Mouse (Mus musculus) T-helper 1 cell (primary cell): ENCODE results near the gene Acot2.
"Not testable (repeated sequence)": the region's sequence is repeated elsewhere in the genome, so short reads cannot be mapped to it uniquely, and the experiment has no call there.

ENCODE experiments used
- in situ Hi-C: fragments of 300-600 bp; cut with MboI, MseI; formaldehyde crosslinking; loops from one replicate; pipeline ENCODE4 v1.15.1; 2025; ENCODE audit warnings: high pct_unique_total_duplicates

Gene Acot2

GRCm38 (mm10) chr12:83998341-83999107 lies 10.9 kb downstream of the Acot2 start:
- in situ Hi-C loops: no loop called here

DNA sequence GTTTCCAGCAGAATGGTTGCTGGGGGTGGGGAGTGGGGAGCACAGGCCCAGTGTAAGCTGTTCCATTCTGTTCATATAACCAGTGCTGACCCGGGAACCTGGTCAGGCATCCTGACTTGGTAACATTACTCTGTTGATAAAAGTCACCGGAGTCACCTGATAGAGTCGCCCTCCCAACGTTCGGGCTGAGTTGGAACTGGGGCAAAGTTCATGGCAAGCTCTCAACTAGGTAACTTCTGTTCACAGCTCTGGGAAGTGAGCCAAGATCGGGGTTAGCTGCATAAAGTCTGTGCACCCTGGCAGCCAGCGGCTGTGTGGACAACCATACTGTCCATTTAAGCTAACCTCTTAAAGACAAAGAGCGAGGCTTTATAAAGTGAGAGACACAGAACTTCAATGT lies 11.6 kb downstream of the Acot2 start:
- in situ Hi-C loops: not testable (repeated sequence)

DNA sequence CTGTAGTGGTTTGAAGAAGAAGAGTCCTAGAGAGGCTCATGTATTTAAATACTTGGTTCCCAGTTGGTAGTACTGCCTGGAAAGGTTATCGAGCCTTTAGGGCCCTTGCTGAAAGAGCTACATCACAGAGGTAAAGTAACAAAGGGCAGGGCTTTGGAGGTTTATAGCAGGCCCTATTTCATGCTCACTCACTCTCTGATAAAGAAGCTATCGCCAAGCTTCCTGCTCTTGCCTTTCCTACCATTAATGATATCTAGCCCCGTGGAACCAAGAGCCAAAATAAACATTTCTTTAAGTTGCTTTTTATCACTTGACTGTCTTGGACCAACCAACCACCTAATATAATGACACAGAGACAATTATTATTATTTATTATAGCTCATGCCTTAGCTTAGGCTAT lies 12.8 kb downstream of the Acot2 start:
- in situ Hi-C loops: no loop called here

DNA sequence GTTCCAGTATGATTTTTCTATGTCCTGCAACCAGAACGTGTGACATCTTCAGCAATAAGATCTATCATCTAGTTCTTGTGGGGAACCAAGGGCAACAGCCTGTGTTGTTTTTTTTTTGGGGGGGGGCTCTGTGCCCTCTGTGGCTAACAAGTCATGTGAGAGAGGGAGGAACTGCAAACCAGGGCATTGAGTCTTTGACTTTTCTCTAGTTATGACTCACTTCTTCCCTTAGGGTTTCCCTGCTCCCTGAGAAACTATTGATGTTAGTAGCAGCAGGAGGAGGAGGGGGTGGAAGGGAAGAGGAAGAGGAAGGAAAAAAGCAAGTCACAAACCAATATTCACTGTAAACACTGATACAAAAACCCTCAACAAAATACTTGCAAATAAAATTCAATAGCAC lies 16.2 kb downstream of the Acot2 start:
- in situ Hi-C loops: no loop called here

DNA sequence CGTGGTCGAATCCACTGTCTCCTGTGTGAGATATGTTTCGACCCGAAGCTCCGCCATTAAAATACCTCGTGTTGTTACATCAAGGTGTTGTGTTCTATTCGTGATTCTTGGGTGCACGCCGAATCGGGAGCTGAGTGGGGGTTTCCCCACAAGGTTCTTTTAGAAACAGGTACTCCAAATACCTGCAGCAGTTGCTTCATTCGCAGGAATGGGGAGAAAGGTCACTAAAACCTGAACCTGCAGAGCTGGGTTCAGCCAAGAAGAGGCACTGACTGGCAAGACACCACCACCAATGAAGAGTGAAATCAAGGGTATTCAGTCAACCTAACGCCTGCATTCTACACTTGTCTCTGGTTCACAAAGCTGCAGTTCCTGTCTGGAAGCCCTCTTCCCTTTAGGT lies 20.6 kb downstream of the Acot2 start:
- in situ Hi-C loops: no loop called here

GRCm38 (mm10) chr12:84008729-84009128 lies 21.1 kb downstream of the Acot2 start:
- in situ Hi-C loops: no loop called here

- in situ Hi-C loops: not testable (repeated sequence)
Observed at GRCm38 (mm10) chr12:84009171-84009965, 21.7 kb downstream of the Acot2 start, which contains the start of gene Acot1. Acot1 (plus strand) TSS chr12:84009490.

DNA sequence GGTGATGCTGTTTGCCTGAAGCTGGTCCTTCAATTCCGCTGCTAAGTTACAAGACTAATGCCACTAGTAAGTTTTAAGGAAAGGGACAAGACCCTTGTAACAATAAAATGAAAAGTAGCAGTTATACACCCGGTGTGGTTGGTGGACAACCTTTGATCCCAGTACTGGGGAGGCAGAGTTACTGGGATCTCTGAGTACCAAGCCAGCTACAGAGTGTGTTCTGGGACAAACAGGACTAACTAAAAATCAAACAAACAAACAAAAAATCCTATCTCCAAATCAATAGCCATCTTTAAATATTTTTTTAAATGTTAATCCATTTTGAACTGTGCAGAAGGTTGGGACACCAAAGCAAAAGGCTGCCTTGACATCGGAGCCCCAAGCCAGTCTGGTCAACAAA lies 22.5 kb downstream of the Acot2 start:
- in situ Hi-C loops: no loop called here

DNA sequence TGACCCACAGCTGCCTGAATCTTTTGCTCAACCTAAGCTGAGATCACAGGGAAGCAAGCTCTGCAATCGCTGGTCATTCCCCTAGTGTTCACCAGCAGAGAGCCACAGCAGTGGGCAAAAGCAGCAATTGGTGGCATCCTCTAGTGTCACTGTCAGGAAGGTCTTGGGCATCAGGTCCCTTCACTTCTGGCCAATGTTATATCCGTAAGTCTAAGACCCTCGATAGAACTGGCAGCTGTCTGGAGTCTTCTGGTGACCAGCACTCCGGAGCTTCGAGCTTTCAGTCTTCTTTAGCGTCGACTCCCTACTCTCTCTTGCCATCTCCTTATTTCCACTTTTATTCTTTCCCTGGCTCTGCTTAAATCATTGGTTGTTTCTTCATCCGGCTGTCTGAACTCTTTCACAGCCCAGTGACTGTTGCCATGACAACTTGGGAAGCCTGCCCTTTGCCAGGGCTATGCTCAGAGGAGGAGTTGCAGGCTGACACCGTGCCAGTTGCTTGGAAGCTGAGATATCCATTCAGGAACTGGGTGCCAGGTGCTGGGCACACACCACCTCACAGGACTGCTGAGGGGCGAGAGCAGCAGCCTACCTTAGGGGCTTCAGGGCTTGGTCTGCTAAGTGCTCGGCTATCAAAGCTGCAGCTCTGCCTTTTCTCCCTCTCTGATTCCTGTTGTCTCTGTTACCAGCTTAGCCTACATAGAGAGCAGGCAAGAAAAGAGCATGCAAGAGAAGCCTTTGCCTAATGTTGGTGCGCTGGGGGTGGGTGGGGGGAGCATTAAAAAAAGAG lies 23.8 kb downstream of the Acot2 start:
- in situ Hi-C loops: no loop called here

DNA sequence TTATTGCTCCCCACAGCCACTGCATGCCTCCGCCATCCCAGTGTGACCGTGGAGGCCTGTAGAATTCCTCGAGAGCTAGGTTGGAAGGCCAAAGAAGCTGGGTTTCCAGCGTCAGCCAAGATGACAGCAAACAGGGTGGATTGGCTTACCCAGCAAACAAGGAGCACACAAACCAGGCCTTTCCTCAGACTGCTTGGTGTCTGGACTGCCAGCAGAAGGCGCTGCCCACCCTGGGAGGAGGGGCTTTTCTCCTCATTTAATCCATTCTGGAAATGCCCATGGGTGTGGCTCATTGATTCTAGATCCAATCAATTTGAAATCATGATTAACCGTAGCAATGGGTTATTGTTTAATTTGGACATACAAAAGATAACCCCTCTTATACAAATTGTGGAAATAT lies 25.5 kb downstream of the Acot2 start:
- in situ Hi-C loops: no loop called here

DNA sequence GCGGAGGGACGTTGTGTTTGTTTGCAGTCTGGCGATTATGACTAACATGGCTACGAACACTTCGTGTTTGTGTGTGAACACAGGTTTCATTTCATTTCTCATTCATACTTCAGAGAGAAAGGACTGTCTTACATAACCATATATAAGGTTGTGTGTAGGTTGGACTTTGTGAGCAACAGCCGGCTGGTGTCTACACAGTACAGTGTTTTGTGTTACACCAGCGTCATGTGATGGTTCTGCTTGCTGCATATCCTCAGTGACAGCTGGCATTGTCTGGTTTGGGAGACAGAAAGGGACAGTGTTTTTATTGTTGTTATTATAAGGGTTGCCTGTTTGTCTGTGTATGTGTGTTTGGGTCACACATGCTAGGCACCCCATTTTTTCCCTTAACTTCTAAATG lies 26.0 kb downstream of the Acot2 start:
- in situ Hi-C loops: no loop called here

DNA sequence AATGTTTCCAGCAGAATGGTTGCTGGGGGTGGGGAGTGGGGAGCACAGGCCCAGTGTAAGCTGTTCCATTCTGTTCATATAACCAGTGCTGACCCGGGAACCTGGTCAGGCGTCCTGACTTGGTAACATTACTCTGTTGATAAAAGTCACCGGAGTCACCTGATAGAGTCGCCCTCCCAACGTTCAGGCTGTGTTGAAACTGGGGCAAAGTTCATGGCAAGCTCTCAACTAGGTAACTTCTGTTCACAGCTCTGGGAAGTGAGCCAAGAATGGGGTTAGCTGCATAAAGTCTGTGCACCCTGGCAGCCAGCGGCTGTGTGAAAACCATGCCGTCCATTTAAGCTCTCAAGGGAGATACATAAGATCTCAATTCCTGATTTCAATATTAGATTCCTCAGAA lies 32.9 kb downstream of the Acot2 start:
- in situ Hi-C loops: not testable (repeated sequence)

DNA sequence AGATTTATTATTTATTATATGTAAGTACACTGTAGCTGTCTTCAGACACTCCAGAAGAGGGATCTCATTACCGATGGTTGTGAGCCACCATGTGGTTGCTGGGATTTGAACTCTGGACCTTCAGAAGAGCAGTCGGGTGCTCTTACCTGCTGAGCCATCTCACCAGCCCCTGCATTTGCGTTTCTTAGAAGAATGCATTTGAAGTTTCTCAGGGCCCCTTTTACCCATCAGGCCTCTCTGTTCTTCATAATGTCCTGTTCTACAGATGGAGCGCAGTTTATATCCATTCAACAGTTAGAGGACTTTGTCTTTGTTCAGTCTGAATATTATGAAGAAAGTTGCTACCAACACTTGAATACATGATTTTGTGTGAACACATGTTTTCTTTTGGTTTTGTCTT lies 34.6 kb downstream of the Acot2 start:
- in situ Hi-C loops: not testable (repeated sequence)

- in situ Hi-C loops: no loop called here
Observed at GRCm38 (mm10) chr12:84023052-84023745, 35.5 kb downstream of the Acot2 start.

GRCm38 (mm10) chr12:84025888-84026287 lies 38.2 kb downstream of the Acot2 start:
- in situ Hi-C loops: loop anchor here (5.0 kb wide), 1 partner anchor 54 kb away; no protein-coding TSS in a partner anchor

DNA sequence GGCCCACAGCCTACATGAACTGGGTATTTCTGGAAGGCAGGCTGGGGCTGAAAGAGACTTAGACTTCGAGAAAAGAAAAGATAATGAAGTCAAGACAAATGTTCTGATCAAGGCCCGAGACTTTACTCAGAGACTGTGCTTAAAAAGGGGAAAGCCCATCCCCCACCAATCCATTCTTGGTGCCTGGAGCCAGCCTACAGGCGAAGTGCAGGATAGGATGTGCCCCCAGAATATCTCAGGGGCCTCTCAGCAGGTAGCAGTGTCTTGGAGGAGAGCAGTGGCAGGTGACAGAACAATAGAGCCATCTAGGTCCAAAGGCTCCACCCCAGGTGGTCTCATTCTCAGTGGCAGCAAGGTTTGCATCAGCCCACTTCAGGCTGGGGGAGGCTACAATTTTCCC lies 40.7 kb downstream of the Acot2 start:
- in situ Hi-C loops: loop anchor here (5.0 kb wide), 1 partner anchor 56 kb away; no protein-coding TSS in a partner anchor

DNA sequence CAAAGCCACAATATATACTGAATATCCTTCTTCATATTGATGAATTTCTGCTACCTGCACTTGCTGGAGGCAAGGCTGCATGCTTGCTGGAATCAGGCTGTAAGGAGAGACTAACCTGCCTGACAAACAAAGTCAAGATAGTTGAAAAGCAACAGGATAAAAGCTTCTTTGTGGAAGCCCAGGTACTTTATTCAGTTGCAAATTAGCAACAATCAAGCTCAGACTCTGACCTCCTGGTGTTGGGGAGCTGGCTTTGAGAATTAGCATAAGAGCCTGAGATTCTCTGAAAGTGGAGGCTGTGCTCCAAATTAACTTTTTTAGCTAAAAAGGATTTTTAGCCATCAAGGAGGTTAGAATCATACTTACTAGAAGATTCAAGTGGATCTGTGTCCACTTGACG lies 41.4 kb downstream of the Acot2 start:
- in situ Hi-C loops: loop anchor here (5.0 kb wide), 1 partner anchor 57 kb away; no protein-coding TSS in a partner anchor

- in situ Hi-C loops: no loop called here
Observed at GRCm38 (mm10) chr12:84030659-84031332, 43.1 kb downstream of the Acot2 start.

- in situ Hi-C loops: no loop called here
Observed at GRCm38 (mm10) chr12:84032854-84033253, 45.2 kb downstream of the Acot2 start.

GRCm38 (mm10) chr12:84033302-84033701 lies 45.6 kb downstream of the Acot2 start:
- in situ Hi-C loops: not testable (repeated sequence)

DNA sequence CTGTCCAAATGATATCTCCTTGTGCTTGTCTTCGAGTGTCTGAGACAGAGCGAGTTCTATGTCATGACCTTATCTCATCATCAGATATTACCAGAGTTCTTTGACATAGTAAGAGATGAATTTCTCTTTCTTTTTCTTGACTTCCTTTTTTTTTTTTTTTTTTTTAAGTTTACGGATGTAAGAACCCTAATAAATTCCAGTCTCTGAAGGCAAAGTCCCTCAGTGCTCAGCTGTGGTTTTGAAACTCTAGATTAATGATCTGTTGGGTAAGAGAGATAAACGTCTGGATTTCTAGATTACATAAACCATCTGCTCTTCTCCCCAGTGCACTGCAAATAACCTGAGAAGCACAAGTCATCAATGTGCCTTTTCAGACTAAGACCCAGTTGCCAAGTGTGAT lies 46.4 kb downstream of the Acot2 start:
- in situ Hi-C loops: no loop called here
